Mouse (Mus musculus): Measurements from ENCODE around the gene Tor2a. TPM values are rescaled to one million over a fixed set of nuclear protein-coding genes. Genes with fewer than 3 reads are reported as not detected.

Gene Tor2a
- polyA plus RNA-seq, 1 experiment from 2014 or later = 48.5 TPM

GRCm38 (mm10) chr2:32724832-32725790, 31.9 kb upstream of the Tor2a start:
- Histone ChIP-seq H3K4me3 (ENCODE audit: low read depth, low read length) (no peak overlapping the region), H3K4me1 (ENCODE audit: control insufficient read depth, insufficient read depth, low read length) (0 out of 2 replicates have a peak, but pooled peaks cover 3% of the 10 kb centered on the region), H3K4me2 (ENCODE audit: low read length) (no peak overlapping the region), H3K36me3 (ENCODE audit: control insufficient read depth, insufficient read depth, low read length) (no peaks in the 10 kb centered on the region), H3K9me3 (replicated peaks; ENCODE audit: control insufficient read depth, low read length, poor library complexity, severe bottlenecking) (no peaks in the 10 kb centered on the region), H3K27me3 (ENCODE audit: control insufficient read depth, insufficient read depth, low read depth, low read length) (no peaks in the 10 kb centered on the region), H3K9ac (ENCODE audit: low read depth, low read length) (no peak overlapping the region), H3K27ac (ENCODE audit: low read length) (no peak overlapping the region)
- ATAC-seq = no peak
- WGBS = 85% methylated on average over 16 of the region's 16 CpGs

GRCm38 (mm10) chr2:32727435-32727834, 29.6 kb upstream of the Tor2a start:
- Histone ChIP-seq H3K36me3 (ENCODE audit: control insufficient read depth, insufficient read depth, low read length) (no peaks in the 10 kb centered on the region), H3K9ac (ENCODE audit: low read depth, low read length) (no peak overlapping the region), H3K4me1 (ENCODE audit: control insufficient read depth, insufficient read depth, low read length) (0 out of 2 replicates have a peak, but pooled peaks cover 3% of the 10 kb centered on the region), H3K9me3 (replicated peaks; ENCODE audit: control insufficient read depth, low read length, poor library complexity, severe bottlenecking) (no peaks in the 10 kb centered on the region), H3K4me3 (ENCODE audit: low read depth, low read length) (peak overlapping the region; percentile 36), H3K27ac (ENCODE audit: low read length) (no peak overlapping the region), H3K4me2 (ENCODE audit: low read length) (peak overlapping the region; percentile 49), H3K27me3 (ENCODE audit: control insufficient read depth, insufficient read depth, low read depth, low read length) (no peaks in the 10 kb centered on the region)
- 0% methylated on average over 16 of the region's 16 CpGs for WGBS
- peak; percentile 94 for ATAC-seq

- H3K9me3 ChIP-seq (replicated peaks; ENCODE audit: control insufficient read depth, low read length, poor library complexity, severe bottlenecking) = no peaks in the 10 kb centered on the region
- no peaks in the 10 kb centered on the region for H3K36me3 ChIP-seq (ENCODE audit: control insufficient read depth, insufficient read depth, low read length)
- H3K27me3 ChIP-seq (ENCODE audit: control insufficient read depth, insufficient read depth, low read depth, low read length) = no peaks in the 10 kb centered on the region
- H3K4me3 ChIP-seq (ENCODE audit: low read depth, low read length) = no peak overlapping the region
- 0 out of 2 replicates have a peak, but pooled peaks have one; percentile 12 for ATAC-seq
- H3K27ac ChIP-seq (ENCODE audit: low read length) = no peak overlapping the region
- 0 out of 2 replicates have a peak overlapping the region, but pooled peaks have one; percentile 14 for H3K9ac ChIP-seq (ENCODE audit: low read depth, low read length)
- H3K4me1 ChIP-seq (ENCODE audit: control insufficient read depth, insufficient read depth, low read length) = 0 out of 2 replicates have a peak, but pooled peaks cover 3% of the 10 kb centered on the region
- 59% methylated on average over 7 of the region's 7 CpGs for WGBS
- H3K4me2 ChIP-seq (ENCODE audit: low read length) = peak overlapping the region; percentile 6; the same call in 1 of the 2 replicates
Observed at GRCm38 (mm10) chr2:32728463-32728862, 28.6 kb upstream of the Tor2a start.

GRCm38 (mm10) chr2:32729547-32729946, 27.5 kb upstream of the Tor2a start:
- H3K4me1 ChIP-seq (ENCODE audit: control insufficient read depth, insufficient read depth, low read length) = 0 out of 2 replicates have a peak, but pooled peaks cover 3% of the 10 kb centered on the region
- H3K9me3 ChIP-seq (replicated peaks; ENCODE audit: control insufficient read depth, low read length, poor library complexity, severe bottlenecking) = no peaks in the 10 kb centered on the region
- H3K27ac ChIP-seq (ENCODE audit: low read length) = no peak overlapping the region
- H3K4me3 ChIP-seq (ENCODE audit: low read depth, low read length) = no peak overlapping the region
- no peaks in the 10 kb centered on the region for H3K27me3 ChIP-seq (ENCODE audit: control insufficient read depth, insufficient read depth, low read depth, low read length)
- H3K36me3 ChIP-seq (ENCODE audit: control insufficient read depth, insufficient read depth, low read length) = no peaks in the 10 kb centered on the region
- no peak for ATAC-seq
- no peak overlapping the region for H3K4me2 ChIP-seq (ENCODE audit: low read length)
- H3K9ac ChIP-seq (ENCODE audit: low read depth, low read length) = no peak overlapping the region
- 82% methylated on average over 4 of the region's 4 CpGs for WGBS

- Histone ChIP-seq H3K9me3 (replicated peaks; ENCODE audit: control insufficient read depth, low read length, poor library complexity, severe bottlenecking) (no peaks in the 10 kb centered on the region), H3K27me3 (ENCODE audit: control insufficient read depth, insufficient read depth, low read depth, low read length) (no peaks in the 10 kb centered on the region), H3K4me2 (ENCODE audit: low read length) (no peak overlapping the region), H3K4me3 (ENCODE audit: low read depth, low read length) (no peak overlapping the region), H3K4me1 (ENCODE audit: control insufficient read depth, insufficient read depth, low read length) (0 out of 2 replicates have a peak, but pooled peaks cover 3% of the 10 kb centered on the region), H3K36me3 (ENCODE audit: control insufficient read depth, insufficient read depth, low read length) (no peaks in the 10 kb centered on the region), H3K27ac (ENCODE audit: low read length) (no peak overlapping the region), H3K9ac (ENCODE audit: low read depth, low read length) (no peak overlapping the region)
- no peak for ATAC-seq
- WGBS = 63% methylated on average over 11 of the region's 11 CpGs
Observed at GRCm38 (mm10) chr2:32730854-32731253, 26.2 kb upstream of the Tor2a start.

- H3K27ac ChIP-seq (ENCODE audit: low read length) = peak overlapping the region; percentile 22; the same call in 1 of the 2 replicates
- H3K4me3 ChIP-seq (ENCODE audit: low read depth, low read length) = no peak overlapping the region
- no peaks in the 10 kb centered on the region for H3K27me3 ChIP-seq (ENCODE audit: control insufficient read depth, insufficient read depth, low read depth, low read length)
- H3K36me3 ChIP-seq (ENCODE audit: control insufficient read depth, insufficient read depth, low read length) = no peaks in the 10 kb centered on the region
- H3K4me2 ChIP-seq (ENCODE audit: low read length) = no peak overlapping the region
- no peaks in the 10 kb centered on the region for H3K9me3 ChIP-seq (replicated peaks; ENCODE audit: control insufficient read depth, low read length, poor library complexity, severe bottlenecking)
- H3K9ac ChIP-seq (ENCODE audit: low read depth, low read length) = peak overlapping the region; percentile 11; the same call in 1 of the 2 replicates
- 0 out of 2 replicates have a peak, but pooled peaks cover 3% of the 10 kb centered on the region for H3K4me1 ChIP-seq (ENCODE audit: control insufficient read depth, insufficient read depth, low read length)
- WGBS = 77% methylated on average over 4 of the region's 4 CpGs
- no peak for ATAC-seq
Observed at GRCm38 (mm10) chr2:32731911-32732310, 25.1 kb upstream of the Tor2a start.

DNA sequence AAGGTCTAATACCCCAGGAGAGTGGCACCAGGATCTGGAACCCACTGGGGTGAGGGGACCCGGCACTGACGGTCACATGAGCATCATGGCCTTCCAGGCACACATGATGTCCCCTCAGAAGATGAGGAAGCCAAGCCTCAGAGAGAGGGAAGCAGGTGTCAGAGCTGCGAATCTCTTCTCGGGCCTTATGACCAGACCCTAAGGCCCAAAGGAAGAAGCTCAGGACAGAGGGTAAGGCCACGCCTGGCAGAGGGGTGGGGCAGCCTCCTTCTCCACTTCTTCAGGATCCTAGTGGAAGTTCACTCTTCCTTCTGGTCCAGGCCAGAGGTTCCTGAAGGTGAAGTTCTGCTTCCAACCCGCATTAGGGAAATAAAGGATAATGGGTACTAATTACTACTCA, 24.3 kb upstream of the Tor2a start:
- no peaks in the 10 kb centered on the region for H3K9me3 ChIP-seq (replicated peaks; ENCODE audit: control insufficient read depth, low read length, poor library complexity, severe bottlenecking)
- H3K9ac ChIP-seq (ENCODE audit: low read depth, low read length) = no peak overlapping the region
- H3K4me1 ChIP-seq (ENCODE audit: control insufficient read depth, insufficient read depth, low read length) = no peaks in the 10 kb centered on the region
- H3K27ac ChIP-seq (ENCODE audit: low read length) = no peak overlapping the region
- no peak overlapping the region for H3K4me3 ChIP-seq (ENCODE audit: low read depth, low read length)
- ATAC-seq = no peak
- 72% methylated on average over 6 of the region's 6 CpGs for WGBS
- no peaks in the 10 kb centered on the region for H3K36me3 ChIP-seq (ENCODE audit: control insufficient read depth, insufficient read depth, low read length)
- no peaks in the 10 kb centered on the region for H3K27me3 ChIP-seq (ENCODE audit: control insufficient read depth, insufficient read depth, low read depth, low read length)
- no peak overlapping the region for H3K4me2 ChIP-seq (ENCODE audit: low read length)

- H3K36me3 ChIP-seq (ENCODE audit: control insufficient read depth, insufficient read depth, low read length) = no peaks in the 10 kb centered on the region
- WGBS = 36% methylated on average over 4 of the region's 4 CpGs
- H3K4me1 ChIP-seq (ENCODE audit: control insufficient read depth, insufficient read depth, low read length) = no peaks in the 10 kb centered on the region; the same call in 1 of the 2 replicates
- H3K9me3 ChIP-seq (replicated peaks; ENCODE audit: control insufficient read depth, low read length, poor library complexity, severe bottlenecking) = no peaks in the 10 kb centered on the region
- no peak overlapping the region for H3K27ac ChIP-seq (ENCODE audit: low read length)
- H3K9ac ChIP-seq (ENCODE audit: low read depth, low read length) = no peak overlapping the region
- no peak for ATAC-seq
- H3K4me2 ChIP-seq (ENCODE audit: low read length) = no peak overlapping the region
- no peaks in the 10 kb centered on the region for H3K27me3 ChIP-seq (ENCODE audit: control insufficient read depth, insufficient read depth, low read depth, low read length)
- no peak overlapping the region for H3K4me3 ChIP-seq (ENCODE audit: low read depth, low read length)
Observed at GRCm38 (mm10) chr2:32734480-32734879, 22.6 kb upstream of the Tor2a start.

GRCm38 (mm10) chr2:32734933-32735332, 22.1 kb upstream of the Tor2a start:
- H3K27ac ChIP-seq (ENCODE audit: low read length) = no peak overlapping the region
- H3K4me3 ChIP-seq (ENCODE audit: low read depth, low read length) = no peak overlapping the region
- H3K9ac ChIP-seq (ENCODE audit: low read depth, low read length) = no peak overlapping the region
- ATAC-seq = no peak
- H3K27me3 ChIP-seq (ENCODE audit: control insufficient read depth, insufficient read depth, low read depth, low read length) = no peaks in the 10 kb centered on the region
- H3K4me1 ChIP-seq (ENCODE audit: control insufficient read depth, insufficient read depth, low read length) = peaks cover 3% of the 10 kb centered on the region; the same call in 1 of the 2 replicates
- no peak overlapping the region for H3K4me2 ChIP-seq (ENCODE audit: low read length)
- H3K36me3 ChIP-seq (ENCODE audit: control insufficient read depth, insufficient read depth, low read length) = no peaks in the 10 kb centered on the region
- H3K9me3 ChIP-seq (replicated peaks; ENCODE audit: control insufficient read depth, low read length, poor library complexity, severe bottlenecking) = no peaks in the 10 kb centered on the region
- 50% methylated on average over 4 of the region's 4 CpGs for WGBS
